Mouse (Mus musculus) thymus, postnatal 14 days (tissue): ENCODE results near the gene Edf1.
"Not testable (repeated sequence)": the region's sequence is repeated elsewhere in the genome, so short reads cannot be mapped to it uniquely, and the experiment has no call there.

Experiments
- DNase-seq: peaks from one replicate; pipeline ENCODE4 v3.0.0; 2021

The Edf1 gene

DNA sequence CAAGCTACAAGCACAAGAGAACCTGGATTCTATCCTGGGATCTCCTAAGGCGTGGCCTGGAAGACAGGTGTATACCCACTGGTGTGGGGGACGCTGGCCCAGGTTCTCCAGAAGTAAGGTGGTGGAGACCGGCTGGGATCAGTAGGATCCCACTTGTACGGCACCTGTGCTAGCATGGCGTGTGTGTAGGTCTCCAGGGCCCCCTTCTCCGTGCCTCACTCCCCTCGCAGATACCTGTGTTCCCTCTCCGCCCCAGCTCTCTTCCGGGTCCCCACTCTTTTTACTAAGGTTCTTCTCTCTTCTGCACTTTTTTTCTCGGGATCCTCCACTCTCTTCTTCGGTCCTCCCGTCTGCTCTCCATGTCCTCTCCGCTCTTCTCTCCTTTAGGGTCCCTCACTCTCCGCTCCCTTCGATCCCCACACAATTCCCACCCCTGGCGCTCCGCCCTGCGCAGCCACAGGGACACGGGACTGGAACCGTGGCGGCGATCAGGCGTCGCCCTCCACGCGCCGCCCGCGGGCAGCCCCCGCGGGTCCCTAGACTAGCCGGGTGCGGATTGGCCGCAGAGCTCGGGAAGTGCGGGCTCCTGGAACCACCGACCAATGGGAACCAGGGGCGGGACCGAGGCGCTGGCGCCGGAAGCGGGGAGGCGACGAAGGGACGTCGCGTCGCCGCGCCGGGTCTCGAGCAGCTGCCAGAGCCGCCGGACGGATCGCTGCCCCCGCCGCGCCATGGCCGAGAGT is at the start of gene Edf1:
Gene Edf1 (plus strand): TSS at position 627 of the 743 bp plus-strand sequence.
- DNase-seq, result peak; percentile 95

DNA sequence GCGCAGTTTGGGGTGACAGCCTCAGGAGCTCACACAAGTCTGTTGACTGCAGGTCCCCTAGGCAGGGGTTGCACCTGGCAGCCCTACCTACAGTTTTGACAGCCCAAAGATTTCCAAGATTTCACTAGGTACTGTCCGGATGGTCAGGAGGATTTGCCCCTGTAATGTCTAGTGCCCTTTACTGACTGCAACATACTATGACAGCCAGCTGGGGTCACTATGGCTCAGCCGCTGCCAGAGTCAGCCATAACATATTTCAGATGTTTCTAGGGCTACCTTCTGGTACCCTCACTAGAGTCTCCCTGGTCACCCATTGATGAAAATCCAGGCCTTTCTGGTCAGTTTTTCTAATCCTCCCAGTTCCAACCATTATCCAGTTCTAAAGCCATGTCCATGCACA is 47.7 kb upstream of the Edf1 start:
- DNase-seq, result no peak

DNA sequence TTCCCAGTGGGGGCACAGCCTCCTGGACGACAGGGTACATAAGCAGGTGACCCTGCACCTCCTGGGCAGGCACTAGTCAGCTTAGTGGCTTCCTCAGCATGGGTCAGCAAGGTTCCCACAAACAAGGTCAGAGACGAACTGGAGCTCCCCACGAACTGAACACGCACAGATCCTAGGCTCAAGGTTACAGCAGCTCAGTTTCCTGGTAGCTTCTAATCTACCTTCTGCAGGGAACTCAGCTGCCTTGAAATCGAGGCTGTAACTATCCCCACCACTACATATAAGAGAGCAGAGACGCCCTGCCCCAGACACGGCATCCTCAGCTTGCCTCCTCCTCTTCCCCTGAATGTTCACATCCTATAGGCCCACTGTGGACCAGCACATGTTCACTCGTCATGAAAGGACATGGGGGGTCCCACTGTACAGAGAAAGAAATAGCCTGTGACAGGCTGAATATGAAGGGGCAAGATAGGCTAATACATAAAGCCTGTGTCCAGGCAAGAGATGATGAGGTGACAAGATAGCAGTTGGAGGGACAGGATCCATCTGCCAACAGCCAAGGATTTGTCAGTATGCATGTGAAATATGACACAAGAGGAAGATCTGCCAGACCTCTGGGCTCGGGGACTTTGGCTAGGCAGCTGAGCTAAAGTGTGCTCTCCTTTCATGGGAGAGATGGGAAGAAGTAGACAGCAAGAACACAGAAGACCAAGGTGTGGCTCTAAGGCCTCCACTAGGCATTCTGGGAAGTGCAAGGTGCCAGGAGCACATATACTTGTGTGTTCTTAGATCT is 30.9 kb upstream of the Edf1 start:
- DNase-seq, result no peak

DNA sequence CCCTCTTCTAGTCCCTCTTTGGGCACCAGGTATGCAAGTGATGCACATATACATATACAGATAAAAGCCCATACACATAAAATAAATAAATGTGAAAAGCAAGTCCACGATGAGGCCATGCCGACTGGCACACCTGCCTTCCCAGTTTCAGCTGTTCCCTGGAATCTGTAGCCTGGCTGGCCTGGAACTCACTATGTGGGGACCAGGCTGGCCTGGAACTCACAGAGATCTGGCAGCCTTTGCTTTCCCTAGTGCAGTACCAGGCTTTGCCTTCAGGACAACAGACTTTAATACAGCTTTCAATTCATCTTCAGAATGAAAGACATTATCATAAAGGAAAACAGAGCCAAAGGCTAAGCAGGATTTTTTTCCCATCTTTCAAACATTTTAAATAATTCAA is 23.9 kb upstream of the Edf1 start:
- DNase-seq, result no peak

DNA sequence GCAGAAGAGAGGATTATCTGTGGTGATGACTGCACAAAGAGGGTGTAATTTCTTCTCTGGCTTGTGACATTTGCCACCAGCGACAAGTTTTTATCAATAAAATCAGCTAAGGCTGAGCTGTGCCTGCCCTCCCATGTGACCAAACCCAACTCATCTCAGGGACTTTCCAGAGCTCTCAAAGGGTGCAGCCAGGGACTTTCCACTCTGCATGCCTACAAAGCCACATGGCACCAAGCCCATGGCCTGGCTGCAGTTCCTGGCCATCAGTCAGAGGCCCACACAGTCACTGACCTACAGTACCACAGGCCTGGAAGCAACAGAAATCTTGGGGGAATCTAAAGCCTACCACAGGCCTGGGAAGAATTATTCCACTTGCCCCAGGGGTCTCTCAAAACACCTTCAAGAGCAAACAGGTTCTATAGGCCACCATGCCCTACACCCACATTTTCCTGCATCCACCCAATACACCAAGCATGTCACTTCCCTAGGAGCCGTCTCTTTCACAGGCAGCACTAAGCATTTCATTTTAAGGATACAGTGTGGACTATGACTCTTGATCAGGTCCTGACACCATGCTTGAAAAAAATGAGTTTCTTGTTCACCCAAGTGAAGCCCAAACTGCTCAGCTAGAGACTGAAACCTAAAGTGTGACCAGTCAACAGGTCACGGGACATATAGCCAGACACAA is 23.3 kb upstream of the Edf1 start:
- DNase-seq, result peak; percentile 25

DNA sequence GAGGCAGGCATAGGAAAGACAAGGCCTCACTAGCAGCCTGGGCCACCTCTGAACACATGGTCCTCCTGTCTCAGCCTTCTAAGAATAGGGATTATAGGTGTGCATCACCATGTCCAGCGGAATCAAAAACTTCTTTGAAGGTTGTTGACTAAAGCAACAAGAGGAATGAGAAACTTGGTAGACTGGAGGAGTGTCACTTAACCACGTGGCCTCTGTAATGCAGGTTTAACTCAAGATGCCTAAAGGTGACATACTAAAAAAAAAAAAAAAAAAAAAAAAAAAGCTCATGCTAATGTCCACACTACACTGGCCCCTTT is 22.8 kb upstream of the Edf1 start:
- DNase-seq, result no peak

DNA sequence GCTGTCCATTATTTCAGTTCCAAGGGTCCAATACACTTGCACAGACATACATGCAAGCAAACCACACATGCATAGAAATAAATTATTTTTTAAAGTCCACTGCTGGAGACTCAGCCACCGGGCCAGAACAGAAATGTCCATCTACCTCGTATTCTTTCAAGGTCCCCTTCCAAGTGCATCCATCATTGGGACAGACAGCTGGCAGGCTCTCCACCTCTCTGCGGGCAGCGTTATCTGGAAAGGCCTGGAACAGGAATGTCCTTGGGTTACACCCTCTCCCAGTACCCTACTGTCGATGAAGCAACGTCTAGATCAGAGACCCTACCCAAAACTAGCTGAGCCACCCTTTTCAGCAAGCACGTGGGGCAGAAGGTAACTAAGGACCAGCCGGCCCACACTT is 21.1 kb upstream of the Edf1 start:
- DNase-seq, result no peak

DNA sequence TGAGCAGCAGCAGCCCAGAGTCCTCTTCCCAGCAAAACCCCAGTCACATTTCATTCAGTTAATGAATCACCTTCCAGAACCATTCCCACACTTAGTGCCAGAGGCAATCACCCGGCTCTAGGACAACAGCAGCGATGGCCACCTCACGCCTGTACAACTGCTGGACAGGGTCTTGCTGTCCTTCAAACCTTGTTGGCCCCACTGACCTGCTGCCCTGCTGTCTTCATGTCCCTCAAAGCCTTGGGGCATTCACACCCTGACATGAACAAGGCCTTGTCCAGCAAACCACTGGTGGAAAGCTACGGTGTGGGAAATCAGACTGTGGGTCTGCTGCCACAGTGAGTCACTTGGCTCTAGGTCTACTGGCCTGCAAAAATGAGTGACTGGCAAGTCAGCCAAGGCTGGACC is 17.1 kb upstream of the Edf1 start:
- no peak for DNase-seq

DNA sequence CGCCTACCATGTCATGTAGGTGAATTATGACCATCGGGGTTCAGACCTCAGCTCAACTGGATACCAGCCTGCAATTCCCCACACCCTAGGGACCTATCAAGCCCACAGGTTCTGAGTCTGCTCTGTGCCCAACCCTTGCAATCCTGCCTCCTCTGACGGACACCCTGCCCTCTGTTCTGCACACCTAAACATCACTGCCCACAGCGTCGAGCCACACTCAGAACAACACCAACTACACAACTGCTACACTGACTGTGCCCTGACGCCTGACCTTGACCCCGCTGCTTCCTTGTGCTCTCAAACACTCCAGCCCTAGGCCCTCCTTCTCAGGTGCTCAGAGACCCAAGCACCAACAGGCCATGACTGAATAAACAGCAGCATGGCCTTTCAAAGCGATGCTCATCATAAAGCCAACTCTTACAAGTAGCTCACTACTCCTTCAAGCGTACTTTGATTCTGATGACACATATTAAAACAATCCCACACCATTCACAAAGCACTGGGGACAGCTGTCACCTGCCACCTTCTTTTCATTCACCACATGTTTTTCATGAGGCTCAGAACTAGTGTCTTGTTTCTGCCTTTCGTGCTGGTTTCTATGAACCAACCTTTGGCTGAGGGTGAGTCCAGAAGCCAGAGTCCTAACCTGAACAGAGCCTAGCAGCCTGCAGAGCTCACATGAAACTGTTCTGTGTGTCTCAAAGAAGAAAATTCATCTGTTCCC is 15.8 kb upstream of the Edf1 start:
- DNase-seq, result no peak

DNA sequence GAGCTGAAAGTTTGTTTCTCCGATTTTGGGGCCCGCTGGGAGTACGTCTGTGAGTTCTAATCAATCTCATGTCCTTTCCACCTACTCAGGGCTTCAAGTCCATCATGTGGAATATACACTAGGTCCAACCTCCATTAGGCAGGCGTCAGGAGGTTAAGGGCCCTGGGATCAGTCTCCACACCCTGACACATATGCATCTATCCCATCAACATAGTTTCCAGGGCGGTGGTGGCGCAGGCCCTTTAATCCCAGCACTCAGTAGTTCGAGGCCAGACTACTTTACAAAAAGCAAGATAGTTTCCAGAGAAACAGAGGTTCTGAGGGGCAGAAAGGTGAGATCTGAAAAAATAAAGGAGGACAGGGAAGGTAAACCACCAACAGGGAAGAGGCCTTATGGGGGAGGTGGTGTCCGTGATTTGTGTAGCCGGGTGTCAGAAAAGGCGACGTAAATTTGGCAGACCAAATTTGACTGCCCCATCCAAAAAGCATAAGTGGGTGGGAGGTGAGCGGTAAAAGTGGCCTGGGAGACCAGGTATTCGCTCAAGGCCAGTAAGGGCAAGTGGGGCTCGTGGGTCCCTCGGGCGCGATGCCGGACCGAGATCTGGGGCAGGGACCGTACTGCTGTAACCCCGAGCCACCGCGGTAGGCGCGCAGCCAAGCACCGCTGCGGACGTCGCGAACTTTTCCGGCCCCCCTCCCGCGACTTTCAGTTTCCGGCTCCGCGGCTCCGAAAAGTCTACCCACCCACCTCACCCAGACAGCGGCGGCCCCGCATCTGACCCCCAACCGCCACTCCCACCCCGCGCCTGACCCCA is 11.4 kb upstream of the Edf1 start:
- DNase-seq, result peak; percentile 29

DNA sequence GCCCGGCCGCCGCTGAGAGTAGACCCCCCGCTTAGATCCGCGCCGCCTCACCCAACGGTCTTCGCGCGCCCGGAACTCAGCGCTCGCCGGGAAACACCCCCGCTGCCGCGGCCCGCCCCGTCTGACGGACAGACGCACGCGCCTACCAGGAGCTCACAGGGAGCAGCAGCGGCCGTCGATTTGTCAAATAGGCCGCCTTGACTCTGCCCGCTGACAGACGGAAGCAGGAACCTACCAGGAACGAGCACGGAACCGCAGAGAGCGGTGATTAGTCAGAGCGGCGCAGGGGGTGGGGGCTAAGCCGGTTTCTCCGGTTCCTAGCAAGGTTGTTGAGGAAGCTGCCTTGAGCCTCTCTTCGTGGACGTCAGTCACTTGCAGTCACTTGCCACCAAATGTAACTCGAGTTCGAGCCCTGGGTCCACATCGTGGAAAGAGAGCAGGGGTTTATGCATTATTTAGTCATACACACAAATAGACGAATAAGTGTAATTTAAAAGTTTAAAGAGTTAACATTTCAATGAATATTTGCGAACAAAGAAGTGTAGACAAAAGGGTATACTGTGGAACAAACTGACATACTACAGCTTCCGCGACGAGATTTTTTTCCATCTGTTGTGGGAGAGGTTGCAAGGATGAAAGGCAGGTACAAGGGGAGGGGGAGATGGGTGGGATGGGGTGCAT is 10.7 kb upstream of the Edf1 start, which contains the start of gene Traf2:
Gene Traf2 (minus strand): TSS at position 130 of the 681 bp plus-strand sequence.
- DNase-seq, result peak; percentile 98

DNA sequence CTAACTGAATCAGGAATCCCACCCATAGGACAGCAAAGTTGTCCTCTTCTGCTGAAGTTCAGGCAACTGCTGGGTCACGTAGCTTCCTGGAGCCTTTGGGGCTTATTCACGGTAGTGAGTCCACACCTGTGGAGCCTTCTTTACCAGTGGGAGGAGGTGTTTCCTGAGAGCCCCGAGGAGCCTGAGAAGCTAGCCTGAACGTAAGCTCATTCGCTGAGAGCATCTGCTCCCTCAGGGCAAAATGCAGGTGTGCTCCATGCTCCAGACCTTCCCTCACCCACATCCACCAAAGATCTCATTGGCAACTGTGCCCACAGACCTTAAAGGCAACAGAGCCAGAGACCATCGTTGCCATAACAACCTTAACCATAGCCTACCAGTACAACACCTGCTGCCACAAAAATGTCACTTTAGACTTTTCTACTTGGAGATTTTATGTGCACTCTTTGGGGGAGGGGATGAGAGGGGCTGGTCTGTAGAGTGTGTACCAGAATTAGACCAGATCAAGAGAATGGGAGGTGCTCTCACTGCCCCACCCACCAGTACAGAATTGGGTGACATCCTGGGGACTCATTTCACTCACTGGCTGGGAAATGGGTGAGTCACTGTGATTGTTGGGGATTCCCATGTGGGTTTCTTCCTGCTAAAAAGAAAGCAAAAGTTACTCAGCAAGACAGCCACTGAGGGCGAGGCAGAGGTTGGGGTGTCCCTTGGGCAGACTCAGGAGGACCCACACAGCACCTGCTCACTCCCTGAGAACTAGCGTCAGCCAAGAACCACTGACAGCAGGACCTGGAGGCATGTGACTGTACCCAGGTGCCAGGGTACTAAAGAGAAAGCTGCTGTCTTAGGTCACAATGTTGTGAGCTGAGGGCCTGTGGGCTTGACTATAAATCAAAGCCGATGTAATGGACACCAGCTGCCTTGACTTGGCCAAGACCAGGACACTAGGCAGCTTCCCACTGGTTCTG is 8.3 kb upstream of the Edf1 start:
- peak; percentile 83 for DNase-seq

DNA sequence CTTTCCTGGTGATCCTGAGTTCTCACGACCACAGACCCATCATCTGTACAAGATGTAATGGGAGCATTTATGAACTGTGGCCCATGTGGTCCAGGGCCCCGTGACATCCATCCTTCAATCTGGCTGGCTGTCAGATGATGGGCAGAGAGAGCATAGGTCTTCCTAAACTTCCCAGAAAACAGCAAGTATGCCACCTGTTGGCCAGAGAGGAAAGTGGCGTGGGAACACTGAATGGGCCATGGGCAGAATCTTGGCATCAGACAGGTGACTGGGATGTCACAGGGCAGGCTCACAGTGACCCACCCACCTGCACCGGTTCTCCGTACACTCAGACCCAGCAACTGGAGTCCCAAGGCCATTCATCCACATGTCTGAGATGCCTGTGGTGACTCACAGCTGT is 6.5 kb upstream of the Edf1 start:
- peak; percentile 70 for DNase-seq

DNA sequence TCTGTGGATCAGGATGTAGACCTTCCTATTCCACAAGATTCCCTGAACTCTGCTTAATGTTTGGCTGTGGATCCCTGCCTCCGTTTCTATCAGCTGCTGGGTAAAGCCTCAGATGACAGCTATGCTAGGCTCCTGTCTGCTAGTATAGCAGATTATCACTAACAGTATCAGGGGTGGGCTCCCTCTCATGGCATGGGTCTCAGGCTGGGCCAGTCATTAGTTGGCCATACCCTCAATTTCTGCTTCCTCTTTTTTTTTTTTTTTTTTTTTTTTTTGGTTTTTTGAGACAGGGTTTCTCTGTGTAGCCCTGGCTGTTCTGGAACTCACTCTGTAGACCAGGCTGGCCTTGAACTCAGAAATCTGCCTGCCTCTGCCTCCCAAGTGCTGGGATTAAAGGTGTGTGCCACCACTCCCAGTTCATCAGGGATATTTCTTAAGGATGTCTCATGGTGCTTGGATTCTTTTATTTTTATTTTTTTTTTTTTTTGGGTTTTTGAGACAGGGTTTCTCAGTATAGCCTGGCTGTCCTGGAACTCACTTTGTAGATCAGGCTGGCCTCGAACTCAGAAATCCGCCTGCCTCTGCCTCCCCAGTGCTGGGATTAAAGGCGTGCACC is 4.4 kb upstream of the Edf1 start:
- DNase-seq, result not testable (repeated sequence)

DNA sequence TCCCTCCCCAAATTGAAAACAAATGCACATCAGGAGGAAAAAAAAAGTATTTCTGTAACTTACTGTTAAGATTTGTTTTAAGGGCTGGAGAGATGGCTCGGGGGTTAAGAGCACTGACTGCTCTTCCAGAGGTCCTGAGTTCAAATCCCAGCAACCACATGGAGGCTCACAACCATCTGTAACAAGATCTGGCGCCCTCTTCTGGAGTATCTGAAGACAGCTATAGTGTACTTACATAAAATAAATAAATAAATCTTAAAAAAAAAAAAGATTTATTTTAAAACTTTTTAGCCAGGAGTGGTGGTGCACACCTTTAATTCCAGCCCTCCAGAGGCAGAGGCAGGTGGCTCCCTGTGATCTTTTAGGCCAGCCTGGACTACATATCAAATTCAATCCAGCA is 2.2 kb upstream of the Edf1 start:
- DNase-seq, result not testable (repeated sequence)

DNA sequence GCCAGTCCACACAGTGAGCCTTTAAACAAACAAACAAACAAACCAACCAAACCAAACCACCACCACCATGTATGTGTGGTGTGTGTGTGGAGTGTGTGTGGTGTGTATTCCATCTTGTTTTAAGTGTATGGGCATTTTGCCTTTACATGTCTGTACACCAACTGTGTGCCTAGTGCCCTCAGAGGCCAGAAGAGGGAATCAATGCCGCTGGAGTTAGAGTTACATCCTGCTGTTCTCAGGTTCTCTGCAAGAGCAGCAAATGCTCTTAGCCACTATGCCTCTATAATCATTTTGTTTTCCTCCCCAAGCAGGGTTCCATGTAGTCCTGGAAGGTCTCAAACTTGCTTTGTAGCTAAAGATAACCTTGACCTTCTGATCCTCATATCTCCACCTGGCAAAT is 1.4 kb upstream of the Edf1 start:
- DNase-seq, result no peak

DNA sequence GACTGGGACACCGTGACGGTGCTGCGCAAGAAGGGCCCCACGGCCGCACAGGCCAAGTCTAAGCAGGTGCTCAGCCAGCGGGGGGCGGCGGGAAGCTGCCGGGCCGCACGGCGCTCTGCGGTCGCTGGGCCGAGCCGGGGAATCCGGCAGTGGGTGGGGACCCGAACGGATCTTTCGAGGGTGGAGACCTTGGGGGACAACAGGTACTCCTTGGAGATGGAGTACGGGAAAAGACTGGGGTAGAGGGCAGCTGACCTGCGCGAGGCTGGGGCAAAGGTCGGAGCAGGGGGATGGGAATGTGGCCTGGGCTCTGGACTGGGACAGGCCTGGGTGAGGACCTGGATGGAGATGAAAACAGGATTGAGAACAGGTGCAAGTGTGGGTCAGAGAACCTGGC is 315 bp downstream of the Edf1 start:
- DNase-seq, result no peak

DNA sequence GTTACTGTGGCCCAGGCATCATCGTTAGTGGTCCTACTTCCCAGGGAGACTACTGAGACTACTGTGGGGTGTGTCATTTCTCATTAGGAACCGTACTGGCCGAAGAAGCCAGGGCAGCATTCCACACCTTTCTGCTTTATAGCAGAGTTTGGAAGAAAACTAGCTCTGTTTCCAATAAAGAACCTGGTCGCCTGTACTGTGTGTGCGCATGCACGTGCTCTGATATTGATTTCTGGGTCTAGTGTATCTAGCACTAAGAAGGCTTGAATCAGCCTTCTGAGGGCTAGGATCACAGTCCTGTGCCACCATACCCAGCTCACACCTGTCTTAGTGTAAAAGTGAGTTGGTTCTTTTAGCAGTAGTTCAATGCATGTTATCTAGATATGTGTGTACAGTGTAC is 1.1 kb downstream of the Edf1 start:
- no peak for DNase-seq

DNA sequence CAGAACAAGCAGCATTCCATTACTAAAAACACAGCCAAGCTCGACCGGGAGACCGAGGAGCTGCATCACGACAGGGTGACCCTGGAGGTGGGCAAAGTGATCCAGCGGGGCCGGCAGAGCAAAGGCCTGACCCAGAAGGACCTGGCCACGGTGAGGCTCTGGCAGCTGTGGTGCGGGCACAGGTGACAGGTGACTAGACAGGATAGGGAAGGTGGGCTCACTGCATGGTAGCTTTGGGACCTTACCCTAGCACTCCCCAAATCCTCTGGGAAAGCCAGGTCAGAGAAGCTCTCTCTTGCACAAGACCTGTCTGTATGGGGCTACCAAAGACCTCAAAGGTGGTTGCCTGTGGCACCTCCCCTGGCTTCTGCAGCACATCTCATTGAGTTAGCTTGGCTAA is 2.9 kb downstream of the Edf1 start:
- no peak for DNase-seq

DNA sequence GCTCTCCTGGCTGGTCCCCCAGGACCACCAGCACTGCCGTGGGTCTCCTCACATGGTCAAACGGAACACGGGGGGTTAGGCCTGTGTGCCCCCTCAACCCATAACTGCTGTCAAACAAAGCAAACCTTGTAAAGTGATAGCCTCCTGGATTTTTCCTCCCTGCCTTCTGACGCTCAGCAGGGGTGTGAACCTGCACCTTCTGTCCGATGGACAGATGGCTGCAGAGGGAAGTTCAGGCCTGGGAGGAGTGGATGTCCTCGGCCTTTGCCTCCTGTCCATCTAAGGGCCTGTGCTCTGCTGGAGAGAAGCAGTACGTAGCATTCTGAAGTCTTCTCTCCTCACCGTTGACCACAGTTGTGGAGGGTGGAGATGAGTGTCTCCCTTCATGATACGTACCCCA is 4.3 kb downstream of the Edf1 start:
- no peak for DNase-seq
